Mouse (Mus musculus): ENCODE data around the gene Pou3f3.
A peak's percentile ranks its signal among the peaks of the same experiment; 100 is the strongest.

The Pou3f3 gene

DNA sequence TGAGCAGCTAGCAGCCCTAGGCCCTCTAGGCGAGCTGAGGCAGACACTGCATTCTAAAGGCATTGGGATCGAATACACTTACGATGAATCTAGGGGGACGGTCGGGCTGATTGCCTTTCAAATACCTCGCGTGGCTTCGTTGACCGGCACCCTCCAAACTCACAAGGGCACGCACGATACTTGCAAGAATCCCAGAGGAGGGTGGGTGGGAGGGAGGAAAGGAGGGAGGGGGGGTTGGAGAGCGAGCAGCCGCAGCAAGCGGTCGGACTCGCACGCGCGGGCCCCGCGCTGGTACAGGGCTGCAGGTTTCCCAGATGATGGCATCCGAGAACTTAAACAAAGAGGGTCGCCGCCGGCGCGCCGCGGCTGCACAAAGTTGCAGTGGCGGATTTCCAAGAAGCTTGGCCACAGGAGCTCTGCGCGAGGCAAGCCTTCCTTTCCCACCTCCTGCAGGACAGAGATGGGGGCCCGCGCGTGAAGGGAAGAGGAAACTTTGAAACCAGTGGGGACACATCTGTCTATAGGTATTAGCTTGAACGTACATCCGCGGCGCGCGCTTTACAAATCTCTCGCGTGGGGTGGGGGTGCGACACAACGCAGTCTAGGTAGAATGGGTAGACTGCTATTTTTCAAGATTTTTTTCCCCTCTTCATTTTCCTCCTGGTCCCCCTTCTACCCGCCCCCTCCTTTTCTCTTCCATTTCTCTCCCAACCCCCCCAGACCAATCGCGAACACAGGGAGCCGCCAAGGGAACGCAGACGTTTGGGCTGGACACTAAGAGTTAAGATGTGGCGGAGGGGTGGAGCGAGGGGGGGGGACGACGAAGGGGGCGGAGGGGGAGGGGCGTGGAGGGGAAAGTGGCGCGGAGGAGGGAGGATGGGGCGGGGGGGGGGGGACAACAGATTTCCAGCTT lies 647 bp upstream of the Pou3f3 start:
- DNase-seq (ENCODE audit: low spot score in 2 of 2): no peak

DNA sequence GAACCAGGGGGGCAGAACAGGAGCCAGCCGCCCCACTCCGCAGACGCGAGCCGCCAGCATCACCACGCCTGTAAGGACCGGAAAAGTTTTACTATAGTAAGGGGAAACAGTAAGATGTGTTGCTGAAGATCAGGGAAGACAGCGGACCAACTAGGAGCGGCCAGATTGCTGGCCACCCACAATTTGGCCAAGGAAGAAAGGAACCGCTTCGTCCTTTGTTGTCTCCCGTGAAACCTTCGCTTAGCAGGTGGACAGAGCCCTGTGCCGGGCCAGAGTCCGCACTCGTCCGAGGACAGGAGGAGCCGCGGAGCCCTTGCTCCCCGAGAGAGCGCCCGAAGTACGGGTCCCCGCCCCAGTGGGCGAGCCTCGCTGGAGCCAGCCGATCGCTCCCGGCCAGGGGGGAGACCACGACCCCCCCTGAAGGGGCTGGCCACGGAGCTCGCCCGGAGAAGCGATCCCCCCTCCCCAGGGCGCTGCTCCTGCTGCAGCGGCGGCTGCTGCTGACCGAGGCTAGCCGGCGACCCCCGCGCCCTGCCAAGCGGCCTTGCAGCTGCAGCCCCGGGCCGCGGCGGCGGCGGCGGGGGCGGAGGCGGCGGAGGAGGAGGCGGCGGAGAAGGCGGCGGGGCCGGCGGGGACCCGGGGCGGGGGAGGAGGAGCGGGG lies 933 bp downstream of the Pou3f3 start:
- no peak for DNase-seq (ENCODE audit: low spot score in 2 of 2)

DNA sequence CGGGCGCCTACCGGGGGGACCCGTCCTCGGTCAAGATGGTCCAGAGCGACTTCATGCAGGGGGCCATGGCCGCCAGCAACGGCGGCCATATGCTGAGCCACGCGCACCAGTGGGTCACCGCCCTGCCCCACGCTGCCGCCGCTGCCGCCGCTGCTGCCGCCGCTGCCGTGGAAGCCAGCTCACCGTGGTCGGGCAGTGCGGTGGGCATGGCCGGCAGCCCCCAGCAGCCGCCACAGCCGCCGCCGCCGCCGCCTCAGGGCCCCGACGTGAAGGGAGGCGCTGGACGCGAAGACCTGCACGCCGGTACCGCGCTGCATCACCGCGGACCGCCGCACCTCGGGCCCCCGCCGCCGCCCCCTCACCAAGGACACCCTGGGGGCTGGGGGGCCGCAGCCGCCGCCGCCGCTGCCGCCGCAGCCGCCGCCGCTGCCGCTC lies 1.8 kb downstream of the Pou3f3 start:
- DNase-seq (ENCODE audit: low spot score in 2 of 2): no peak

DNA sequence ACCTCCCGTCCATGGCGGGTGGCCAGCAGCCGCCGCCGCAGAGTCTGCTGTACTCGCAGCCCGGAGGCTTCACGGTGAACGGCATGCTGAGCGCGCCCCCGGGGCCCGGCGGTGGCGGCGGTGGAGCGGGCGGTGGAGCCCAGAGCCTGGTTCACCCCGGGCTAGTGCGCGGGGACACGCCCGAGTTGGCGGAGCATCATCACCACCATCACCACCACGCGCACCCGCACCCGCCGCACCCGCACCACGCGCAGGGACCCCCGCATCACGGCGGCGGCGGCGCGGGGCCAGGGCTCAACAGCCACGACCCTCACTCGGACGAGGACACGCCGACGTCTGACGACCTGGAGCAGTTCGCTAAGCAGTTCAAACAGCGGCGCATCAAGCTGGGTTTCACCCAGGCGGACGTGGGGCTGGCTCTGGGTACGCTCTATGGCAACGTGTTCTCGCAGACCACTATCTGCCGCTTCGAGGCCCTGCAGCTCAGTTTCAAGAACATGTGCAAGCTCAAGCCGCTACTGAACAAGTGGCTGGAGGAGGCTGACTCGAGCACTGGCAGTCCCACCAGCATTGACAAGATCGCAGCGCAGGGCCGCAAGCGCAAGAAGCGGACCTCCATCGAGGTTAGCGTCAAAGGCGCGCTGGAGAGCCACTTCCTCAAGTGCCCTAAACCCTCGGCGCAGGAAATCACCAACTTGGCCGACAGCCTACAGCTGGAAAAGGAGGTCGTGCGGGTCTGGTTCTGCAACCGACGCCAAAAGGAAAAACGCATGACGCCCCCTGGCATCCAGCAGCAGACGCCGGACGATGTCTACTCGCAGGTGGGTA lies 2.4 kb downstream of the Pou3f3 start:
- DNase-seq (ENCODE audit: low spot score in 2 of 2): no peak

DNA sequence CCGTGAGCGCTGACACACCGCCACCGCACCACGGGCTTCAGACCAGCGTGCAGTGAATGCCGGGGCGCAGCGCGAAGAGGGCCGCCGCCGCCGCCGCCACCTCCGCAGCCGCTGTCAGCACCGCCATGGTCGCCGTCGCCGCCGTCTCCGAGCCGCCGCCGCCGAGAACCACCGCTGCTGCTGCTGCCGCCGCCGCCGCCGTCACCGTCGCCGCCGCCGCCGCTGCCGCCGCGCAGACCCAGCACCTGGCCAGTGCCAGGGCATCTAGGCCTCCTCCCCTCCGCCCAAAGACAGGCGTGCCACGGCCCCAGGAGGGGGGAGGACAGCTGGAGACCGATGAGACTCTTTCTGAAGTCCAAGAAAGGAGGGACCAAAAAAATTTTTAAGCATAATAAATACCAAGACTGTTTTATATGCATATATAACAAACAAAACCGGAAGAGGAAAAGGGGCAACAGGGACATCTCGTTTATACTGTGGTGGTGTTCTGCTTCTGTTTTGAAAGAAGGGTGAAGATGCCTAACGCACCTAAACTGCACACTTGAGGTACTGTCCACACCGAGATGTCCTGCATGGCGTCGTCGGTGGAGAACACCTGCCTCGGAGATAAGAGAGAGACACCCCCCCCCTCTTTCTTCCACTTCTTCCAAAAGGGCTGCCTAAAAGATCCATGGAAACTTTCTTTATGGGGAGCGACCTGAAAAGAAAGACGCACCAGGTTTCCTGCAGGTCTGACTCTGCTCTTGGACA lies 3.2 kb downstream of the Pou3f3 start:
- DNase-seq (ENCODE audit: low spot score in 2 of 2): no peak

DNA sequence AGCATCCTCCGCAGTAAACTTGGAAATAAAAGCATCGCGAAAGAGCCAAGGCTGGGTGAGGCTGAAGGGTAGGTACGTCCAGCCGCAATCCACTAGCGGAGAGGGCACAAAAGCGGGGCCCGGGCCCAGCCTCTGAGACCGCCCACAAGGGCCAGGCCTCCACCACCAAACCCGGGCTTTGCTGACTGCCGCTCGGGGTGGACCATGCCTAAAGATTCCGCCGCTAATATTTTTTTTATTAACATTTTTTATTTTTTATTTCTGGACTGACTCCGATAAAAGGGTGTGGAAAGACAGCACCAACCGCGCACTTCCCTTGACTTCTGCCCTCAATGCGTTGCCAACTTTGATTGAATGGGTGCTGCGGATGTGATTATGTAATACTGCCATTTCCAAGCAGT lies 3.9 kb downstream of the Pou3f3 start:
- DNase-seq (ENCODE audit: low spot score in 2 of 2): peak in 1 of 2 experiments; percentile 58

DNA sequence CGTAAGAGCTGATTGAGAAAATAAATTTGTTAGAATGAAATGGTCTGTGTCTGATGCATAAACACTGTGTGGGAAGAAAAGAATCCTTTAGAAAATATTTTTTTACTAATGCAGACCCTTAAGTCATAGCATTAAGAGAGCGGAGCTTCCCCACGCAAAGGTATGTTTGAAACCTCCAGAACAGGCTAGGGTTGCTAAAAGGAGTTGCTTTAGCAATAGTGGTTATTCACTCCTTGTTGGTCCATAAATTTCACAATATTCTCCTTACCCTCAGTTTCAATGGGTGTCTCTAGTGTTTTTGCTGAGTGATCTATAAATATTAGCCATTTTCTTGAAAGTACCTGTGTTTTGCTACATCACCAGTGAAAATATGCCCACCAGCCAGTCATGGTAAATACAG lies 4.6 kb downstream of the Pou3f3 start:
- no peak for DNase-seq (ENCODE audit: low spot score in 2 of 2)

DNA sequence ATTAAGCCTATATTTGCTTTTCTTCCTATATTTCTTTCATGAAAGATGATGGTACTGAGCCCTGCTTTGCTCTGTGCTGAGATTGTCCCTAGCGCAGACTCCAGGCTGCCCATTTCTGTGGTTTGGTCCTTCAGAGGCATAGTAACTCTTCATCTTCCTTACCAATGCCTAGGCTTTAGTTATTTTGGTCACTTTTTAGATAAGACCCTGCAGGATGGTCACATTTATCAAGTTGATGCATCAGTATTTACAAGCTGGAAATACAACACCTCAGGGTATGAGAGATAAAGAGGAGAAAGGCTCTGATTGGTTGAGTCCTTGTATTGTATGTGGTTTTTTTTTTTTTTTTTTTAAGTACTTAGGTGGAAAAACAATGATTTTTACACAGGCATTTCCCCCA lies 5.2 kb downstream of the Pou3f3 start:
- DNase-seq (ENCODE audit: low spot score in 2 of 2): no peak

DNA sequence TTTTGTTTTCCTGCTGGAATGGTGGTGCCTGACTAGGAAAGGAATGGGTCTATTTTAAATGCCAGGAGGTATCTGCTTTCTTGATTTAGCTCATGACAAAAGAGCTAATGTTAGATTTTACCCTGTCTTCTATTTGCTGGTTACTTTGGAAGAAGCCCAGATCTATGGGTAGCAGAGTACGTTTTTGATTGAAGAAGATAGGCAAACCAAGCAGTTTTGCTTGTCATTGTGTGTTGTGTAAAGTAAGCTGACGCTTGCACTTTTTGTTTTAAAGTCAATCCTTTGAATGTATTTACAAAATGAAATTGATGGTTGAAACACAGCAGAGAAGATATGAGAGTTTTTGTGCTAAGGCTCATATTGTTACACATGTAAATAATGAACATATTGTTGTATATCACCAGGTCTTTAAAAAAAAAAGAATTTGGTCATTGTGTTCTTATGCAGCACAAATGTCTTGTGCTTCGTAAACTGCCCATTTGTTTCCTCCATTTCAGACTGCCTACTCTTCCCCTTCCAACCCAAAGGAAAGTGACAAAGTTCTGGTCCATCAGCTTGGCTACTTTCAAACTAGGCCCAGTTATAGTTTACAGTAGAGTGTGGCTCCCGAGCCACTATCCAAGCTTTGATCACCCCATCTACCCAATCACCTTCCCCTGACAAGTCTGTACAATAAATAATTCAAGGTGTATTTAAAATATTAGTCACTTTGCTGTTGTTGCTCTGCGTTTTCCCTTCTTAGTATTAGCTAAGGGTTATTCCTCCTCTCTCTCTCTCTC lies 6.5 kb downstream of the Pou3f3 start:
- no peak for DNase-seq (ENCODE audit: low spot score in 2 of 2)

DNA sequence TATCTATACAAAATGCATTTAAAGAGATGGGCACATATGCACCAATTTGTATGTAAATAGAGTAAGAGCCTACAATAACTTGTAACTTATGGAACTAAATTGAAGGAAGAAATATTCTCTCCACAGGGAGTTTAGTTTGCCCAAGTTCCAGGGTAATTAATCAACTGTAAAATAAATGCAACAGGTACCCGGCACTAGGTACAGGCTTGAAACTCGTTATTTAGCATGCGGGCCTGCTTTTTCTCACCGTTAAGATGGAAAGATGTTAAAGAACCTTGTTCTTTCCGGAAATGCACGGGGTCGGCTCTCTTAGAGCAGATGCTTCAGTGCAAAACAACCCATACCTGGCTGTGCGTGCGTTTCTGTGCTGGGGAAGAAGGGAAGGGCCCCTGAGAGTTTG lies 7.4 kb downstream of the Pou3f3 start:
- DNase-seq (ENCODE audit: low spot score in 2 of 2): no peak

DNA sequence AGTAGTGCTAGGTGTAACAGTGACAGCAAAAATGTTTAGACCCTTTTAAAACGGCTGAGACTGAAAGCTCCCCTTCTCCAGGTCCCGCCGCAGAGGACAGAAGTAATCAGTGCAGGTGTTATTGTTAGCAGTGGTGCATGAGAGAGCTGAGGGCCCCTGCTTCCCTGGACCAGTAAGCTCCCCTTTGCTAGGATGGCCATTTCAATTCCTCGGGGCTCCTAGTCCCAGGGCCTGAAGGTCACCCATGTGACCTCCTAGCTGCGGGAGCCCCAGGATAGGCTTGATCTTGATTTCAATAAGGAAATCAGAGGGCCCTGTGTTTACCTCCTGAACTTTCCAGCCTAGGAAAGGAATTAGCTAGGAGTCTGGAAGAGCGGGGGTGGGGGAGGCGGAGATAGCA lies 7.9 kb downstream of the Pou3f3 start:
- no peak for DNase-seq (ENCODE audit: low spot score in 2 of 2)

DNA sequence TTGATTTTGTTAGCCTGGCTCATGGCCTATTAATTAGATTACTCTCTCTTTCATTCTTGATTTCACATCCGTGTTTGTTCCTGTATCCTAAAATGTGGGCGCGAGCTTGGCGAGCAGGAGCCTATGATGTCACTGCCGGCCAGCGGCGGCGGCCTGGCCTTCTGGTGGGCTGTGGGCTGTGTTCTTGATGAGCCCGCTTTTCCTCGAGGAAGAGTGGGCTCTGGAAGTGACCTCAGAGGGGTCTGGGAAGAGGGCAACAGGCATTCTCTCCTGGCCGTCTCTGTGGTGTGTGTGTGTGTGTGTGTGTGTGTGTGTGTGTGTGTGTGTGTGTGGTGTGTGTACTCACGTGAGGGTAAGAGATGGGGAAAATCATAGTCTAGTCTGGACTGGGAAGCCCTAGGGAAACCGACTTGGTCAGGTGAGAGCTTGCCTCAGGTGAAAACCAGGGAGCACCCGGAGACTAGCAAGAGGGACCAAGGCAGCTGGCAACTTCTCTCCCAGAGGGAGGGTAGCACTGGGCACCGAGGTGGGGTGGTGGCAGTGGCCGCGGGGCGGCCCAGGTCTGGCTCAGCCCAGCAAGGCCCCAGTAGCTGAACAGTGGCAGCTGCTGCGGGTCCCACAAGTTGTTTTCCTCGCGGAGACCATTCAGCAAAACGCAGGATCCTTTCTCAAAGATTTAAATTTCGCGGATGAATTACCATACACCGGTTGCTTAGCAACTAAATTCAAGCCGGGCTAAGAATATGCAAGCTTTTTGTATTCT lies 8.5 kb downstream of the Pou3f3 start:
- no peak for DNase-seq (ENCODE audit: low spot score in 2 of 2)

DNA sequence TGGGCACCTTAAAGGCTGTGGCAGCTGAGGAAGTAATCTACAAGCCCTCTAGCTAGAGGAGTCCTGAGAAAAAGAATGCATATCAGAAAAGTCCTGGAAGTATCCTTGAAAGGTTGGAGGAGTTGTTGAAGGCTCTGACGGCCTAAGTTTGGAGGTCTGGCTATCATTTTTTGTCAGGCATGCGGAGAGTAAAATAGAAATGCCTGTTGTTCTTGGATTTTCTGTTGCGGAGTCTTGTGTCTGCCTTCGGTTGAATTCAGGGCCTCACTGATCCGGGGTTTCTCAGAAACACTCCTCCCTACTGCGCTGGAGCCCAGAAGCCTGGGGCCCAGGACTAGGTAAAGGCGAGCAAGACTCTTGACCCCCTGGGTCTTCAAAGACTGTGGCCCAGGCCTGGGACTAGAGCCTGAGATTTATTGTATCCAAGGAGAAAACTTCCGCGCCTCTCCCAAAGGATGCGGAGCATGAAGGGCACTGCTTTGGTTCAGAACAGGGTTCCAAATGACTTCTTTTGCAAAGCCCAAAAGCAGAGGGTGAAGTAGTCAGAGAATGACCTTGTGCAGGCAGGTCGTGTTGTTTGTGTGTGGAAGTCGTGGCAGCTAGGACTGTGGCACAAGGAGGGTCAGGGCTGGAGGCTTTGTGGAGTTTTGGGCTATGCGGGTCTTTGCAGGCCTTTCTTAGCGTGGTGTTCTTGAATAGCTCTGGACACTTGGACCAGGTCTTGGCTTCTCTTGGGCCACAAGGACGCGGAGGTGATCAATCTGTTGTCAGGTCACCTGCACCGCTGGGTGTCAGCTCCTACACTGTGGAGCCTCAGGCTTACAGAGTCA lies 9.6 kb downstream of the Pou3f3 start:
- DNase-seq (ENCODE audit: low spot score in 2 of 2): no peak

DNA sequence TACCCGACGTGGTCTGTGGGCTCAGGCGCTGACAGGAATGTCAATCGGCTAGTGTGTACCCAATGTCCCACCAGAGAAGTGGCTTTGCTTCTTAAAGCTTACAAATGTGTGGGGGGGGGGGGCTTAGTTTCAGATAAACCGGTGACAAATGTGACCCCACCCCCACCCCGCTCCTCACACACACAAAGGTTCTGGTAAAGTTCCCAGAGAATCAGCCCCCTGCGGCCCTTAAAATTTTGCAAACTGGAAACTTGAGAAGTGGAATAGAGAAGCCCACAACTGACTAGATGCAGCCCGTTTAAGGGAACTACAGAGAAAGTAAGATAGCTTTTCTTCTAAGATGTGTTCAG lies 10.2 kb downstream of the Pou3f3 start:
- DNase-seq (ENCODE audit: low spot score in 2 of 2): no peak

DNA sequence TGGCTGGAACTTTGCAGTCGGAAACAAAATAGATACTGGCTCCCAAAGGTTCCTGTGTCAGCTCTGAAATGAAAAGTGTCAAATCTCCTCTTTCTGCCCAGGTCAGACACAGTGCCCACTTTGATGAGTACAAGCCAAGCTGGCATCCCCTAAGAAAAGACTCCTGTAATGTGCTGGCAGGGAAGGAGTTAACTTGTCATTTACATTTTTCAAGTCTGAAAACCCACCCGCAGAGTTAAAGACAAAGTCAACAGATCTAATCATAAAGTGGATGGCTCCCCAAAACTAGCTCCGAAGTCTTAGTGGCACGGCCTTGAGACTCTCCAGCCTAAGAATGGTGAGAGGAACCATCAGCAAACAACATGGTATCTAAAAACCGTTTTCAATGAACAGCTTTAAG lies 11.6 kb downstream of the Pou3f3 start:
- DNase-seq (ENCODE audit: low spot score in 2 of 2): no peak

DNA sequence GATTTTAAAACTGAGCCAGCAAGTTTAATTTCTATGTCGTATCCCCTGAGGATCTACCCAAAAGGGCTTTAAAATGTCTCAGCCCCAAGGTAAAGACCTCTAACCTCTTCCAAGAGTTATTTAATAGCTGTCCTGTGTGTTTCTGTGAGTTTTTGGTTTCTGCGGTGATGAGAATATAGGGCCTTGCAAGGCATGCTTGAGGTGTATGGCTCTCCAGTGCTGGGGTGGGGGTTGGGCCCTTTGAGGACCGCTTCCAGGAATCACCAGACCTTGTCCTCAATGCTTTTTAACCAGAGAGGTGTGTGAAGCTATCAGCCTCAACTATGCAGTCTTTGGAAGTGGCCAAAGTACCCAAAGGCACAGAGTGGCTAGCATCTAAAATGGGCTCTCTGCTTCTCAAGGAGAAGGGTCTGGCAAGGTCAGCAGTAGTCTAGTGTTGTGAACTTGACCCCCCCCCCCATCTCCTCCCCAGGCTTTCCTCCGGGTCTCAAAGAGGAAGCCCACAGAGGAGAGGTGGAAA lies 12.1 kb downstream of the Pou3f3 start:
- DNase-seq (ENCODE audit: low spot score in 2 of 2): no peak

DNA sequence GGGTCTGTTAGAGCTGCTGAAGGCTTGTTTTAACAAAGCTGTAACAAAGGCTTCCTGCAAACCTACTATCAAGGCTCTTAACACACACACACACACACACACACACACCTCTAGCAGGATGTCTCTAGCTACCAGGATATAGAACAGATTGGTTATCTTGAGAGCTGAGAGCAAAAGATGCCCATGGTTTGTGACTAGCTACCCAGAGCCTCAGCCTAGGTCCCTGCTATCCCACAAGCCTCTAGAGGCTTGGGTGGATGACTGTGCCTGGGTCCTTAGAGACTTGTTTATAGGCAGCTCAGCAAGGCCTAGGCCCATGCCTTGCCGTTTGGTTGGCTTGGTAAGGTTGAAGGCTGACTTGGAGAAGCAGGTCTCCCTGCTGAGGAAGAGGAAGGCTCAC lies 13.5 kb downstream of the Pou3f3 start:
- no peak for DNase-seq (ENCODE audit: low spot score in 2 of 2)

DNA sequence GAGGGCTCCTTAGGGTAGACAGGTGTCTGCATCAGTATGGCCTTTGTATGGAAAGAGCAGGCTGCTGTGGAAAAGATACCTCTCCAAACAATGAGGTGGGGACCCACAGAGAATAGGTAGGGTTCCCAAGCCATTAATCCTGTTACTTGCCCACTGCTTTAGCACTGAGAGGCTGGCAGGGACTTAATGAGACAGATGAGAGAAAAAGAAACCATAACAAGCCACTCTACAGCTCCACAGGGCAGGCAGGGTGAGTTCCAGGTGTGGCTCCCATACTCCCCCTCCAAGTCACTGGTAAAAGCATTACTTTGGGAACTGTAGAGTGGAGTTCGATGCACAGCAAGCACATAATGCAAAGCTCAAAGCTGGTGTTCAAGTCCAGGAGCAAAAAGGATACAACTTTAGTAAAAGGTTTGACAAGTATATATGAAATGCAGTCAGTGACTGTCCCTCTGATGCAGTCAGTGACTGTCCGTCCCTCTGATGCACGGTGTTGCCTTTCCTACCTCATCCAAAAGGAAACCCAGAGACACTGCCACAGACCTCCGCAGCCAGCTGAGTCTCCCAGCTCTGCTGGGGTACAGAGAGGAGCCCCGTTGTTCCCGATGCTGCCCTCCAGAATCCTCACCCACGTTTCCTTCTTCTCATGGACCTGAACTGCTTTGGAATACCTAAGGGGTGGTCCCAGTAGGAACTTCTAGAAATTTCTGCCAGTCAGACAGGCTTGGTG lies 14.0 kb downstream of the Pou3f3 start:
- no peak for DNase-seq (ENCODE audit: low spot score in 2 of 2)
